Mouse (Mus musculus): Measurements from ENCODE around the gene Cadps2. TPM values are rescaled to one million over a fixed set of nuclear protein-coding genes. Genes with fewer than 3 reads are reported as not detected.

Gene Cadps2
- polyA plus RNA-seq, 1 experiment from 2014 or later = 4.7 TPM

GRCm38 (mm10) chr6:23257981-23258380 is 581.2 kb downstream of the Cadps2 start:
- Histone ChIP-seq H3K4me2 (replicated peaks) (no peak overlapping the region), H3K9ac (replicated peaks) (no peak overlapping the region), H3K4me1 (replicated peaks) (peaks cover 13% of the 10 kb centered on the region), H3K9me3 (no peaks in the 10 kb centered on the region), H3K36me3 (no peaks in the 10 kb centered on the region), H3K4me3 (replicated peaks) (no peak overlapping the region), H3K27ac (no peak overlapping the region), H3K27me3 (peaks cover 97% of the 10 kb centered on the region)
- no peak for ATAC-seq
- WGBS = 45% methylated on average over 3 of the region's 3 CpGs

GRCm38 (mm10) chr6:23255161-23255560 is 584.1 kb downstream of the Cadps2 start:
- Histone ChIP-seq H3K27ac (no peak overlapping the region), H3K9ac (replicated peaks) (no peak overlapping the region), H3K4me2 (replicated peaks) (no peak overlapping the region), H3K27me3 (peaks cover 92% of the 10 kb centered on the region), H3K36me3 (no peaks in the 10 kb centered on the region), H3K4me1 (replicated peaks) (0 out of 2 replicates have a peak, but pooled peaks cover 8% of the 10 kb centered on the region), H3K9me3 (no peaks in the 10 kb centered on the region), H3K4me3 (replicated peaks) (no peak overlapping the region)
- 12% methylated on average over 8 of the region's 8 CpGs for WGBS
- ATAC-seq = no peak

- no peak overlapping the region for H3K4me2 ChIP-seq (replicated peaks)
- H3K36me3 ChIP-seq = no peaks in the 10 kb centered on the region
- no peak overlapping the region for H3K4me3 ChIP-seq (replicated peaks)
- WGBS = 9% methylated on average over 11 of the region's 11 CpGs
- peaks cover 10% of the 10 kb centered on the region; the same call in 1 of the 2 replicates for H3K4me1 ChIP-seq (replicated peaks)
- H3K9me3 ChIP-seq = no peaks in the 10 kb centered on the region
- H3K27ac ChIP-seq = no peak overlapping the region
- H3K9ac ChIP-seq (replicated peaks) = no peak overlapping the region
- peaks cover 92% of the 10 kb centered on the region for H3K27me3 ChIP-seq
- no peak for ATAC-seq
These were observed 584.6 kb downstream of the Cadps2 start for GRCm38 (mm10) chr6:23254644-23255043.

GRCm38 (mm10) chr6:23253353-23254311 is 585.6 kb downstream of the Cadps2 start:
- Histone ChIP-seq H3K27me3 (peaks cover 92% of the 10 kb centered on the region), H3K36me3 (no peaks in the 10 kb centered on the region), H3K4me2 (replicated peaks) (peak overlapping the region; percentile 24), H3K4me1 (replicated peaks) (peaks cover 19% of the 10 kb centered on the region), H3K27ac (no peak overlapping the region), H3K9ac (replicated peaks) (no peak overlapping the region), H3K9me3 (no peaks in the 10 kb centered on the region), H3K4me3 (replicated peaks) (peak overlapping the region; percentile 10)
- under 1% methylated on average over 43 of the region's 43 CpGs for WGBS
- ATAC-seq = peak; percentile 59

- Histone ChIP-seq H3K36me3 (no peaks in the 10 kb centered on the region), H3K4me2 (replicated peaks) (0 out of 2 replicates have a peak overlapping the region, but pooled peaks have one; percentile 17), H3K9ac (replicated peaks) (no peak overlapping the region), H3K9me3 (no peaks in the 10 kb centered on the region), H3K27ac (no peak overlapping the region), H3K4me1 (replicated peaks) (peaks cover 27% of the 10 kb centered on the region), H3K27me3 (peaks cover 92% of the 10 kb centered on the region), H3K4me3 (replicated peaks) (0 out of 2 replicates have a peak overlapping the region, but pooled peaks have one; percentile 9)
- WGBS = 3% methylated on average over 20 of the region's 20 CpGs
- ATAC-seq = no peak
These were observed 586.8 kb downstream of the Cadps2 start for GRCm38 (mm10) chr6:23252196-23253135.

- Histone ChIP-seq H3K36me3 (no peaks in the 10 kb centered on the region), H3K9me3 (no peaks in the 10 kb centered on the region), H3K4me3 (replicated peaks) (no peak overlapping the region), H3K27ac (no peak overlapping the region), H3K27me3 (peaks cover 92% of the 10 kb centered on the region), H3K9ac (replicated peaks) (no peak overlapping the region), H3K4me2 (replicated peaks) (no peak overlapping the region), H3K4me1 (replicated peaks) (peaks cover 30% of the 10 kb centered on the region)
- ATAC-seq = no peak
- WGBS = 7% methylated on average over 3 of the region's 3 CpGs
These were observed 587.8 kb downstream of the Cadps2 start for GRCm38 (mm10) chr6:23251431-23251830.

- Histone ChIP-seq H3K4me1 (replicated peaks) (peaks cover 33% of the 10 kb centered on the region), H3K4me3 (replicated peaks) (peak overlapping the region; percentile 41), H3K27me3 (peaks cover 92% of the 10 kb centered on the region), H3K9ac (replicated peaks) (no peak overlapping the region), H3K27ac (no peak overlapping the region), H3K4me2 (replicated peaks) (peak overlapping the region; percentile 59; the same call in 1 of the 2 replicates), H3K36me3 (no peaks in the 10 kb centered on the region), H3K9me3 (no peaks in the 10 kb centered on the region)
- WGBS = under 1% methylated on average over 22 of the region's 22 CpGs
- no peak for ATAC-seq
These were observed 588.8 kb downstream of the Cadps2 start for GRCm38 (mm10) chr6:23250288-23250955.

GRCm38 (mm10) chr6:23249616-23250287 is 589.5 kb downstream of the Cadps2 start:
- no peaks in the 10 kb centered on the region for H3K9me3 ChIP-seq
- H3K4me2 ChIP-seq (replicated peaks) = peak overlapping the region; percentile 59
- H3K36me3 ChIP-seq = no peaks in the 10 kb centered on the region
- H3K4me3 ChIP-seq (replicated peaks) = peak overlapping the region; percentile 41
- peaks cover 33% of the 10 kb centered on the region for H3K4me1 ChIP-seq (replicated peaks)
- H3K9ac ChIP-seq (replicated peaks) = peak overlapping the region; percentile 52
- under 1% methylated on average over 29 of the region's 29 CpGs for WGBS
- peaks cover 89% of the 10 kb centered on the region for H3K27me3 ChIP-seq
- H3K27ac ChIP-seq = no peak overlapping the region
- peak; percentile 69 for ATAC-seq

GRCm38 (mm10) chr6:23249053-23249401 is 590.2 kb downstream of the Cadps2 start:
- H3K9ac ChIP-seq (replicated peaks) = 0 out of 2 replicates have a peak overlapping the region, but pooled peaks have one; percentile 52
- WGBS = 2% methylated on average over 24 of the region's 24 CpGs
- H3K27me3 ChIP-seq = peaks cover 89% of the 10 kb centered on the region
- H3K9me3 ChIP-seq = no peaks in the 10 kb centered on the region
- peak overlapping the region; percentile 41 for H3K4me3 ChIP-seq (replicated peaks)
- H3K36me3 ChIP-seq = no peaks in the 10 kb centered on the region
- peaks cover 33% of the 10 kb centered on the region for H3K4me1 ChIP-seq (replicated peaks)
- peak overlapping the region; percentile 59 for H3K4me2 ChIP-seq (replicated peaks)
- 0 out of 2 replicates have a peak, but pooled peaks have one; percentile 40 for ATAC-seq
- H3K27ac ChIP-seq = no peak overlapping the region

- ATAC-seq = no peak
- Histone ChIP-seq H3K9me3 (no peaks in the 10 kb centered on the region), H3K27ac (no peak within 1 kb of the TSS), H3K27me3 (peaks cover 89% of the 10 kb centered on the region), H3K9ac (replicated peaks) (no peak within 1 kb of the TSS), H3K36me3 (no peaks in the 10 kb centered on the region), H3K4me1 (replicated peaks) (peaks cover 27% of the 10 kb centered on the region), H3K4me2 (replicated peaks) (peak within 1 kb of the TSS; percentile 59), H3K4me3 (replicated peaks) (peak within 1 kb of the TSS; percentile 41)
- under 1% methylated on average over 31 of the region's 31 CpGs for WGBS
These were observed 590.7 kb downstream of the Cadps2 start, which contains the start of gene Fezf1 for GRCm38 (mm10) chr6:23248313-23249052. TSS of gene Fezf1 (minus strand) at chr6:23248362.

Measured in midbrain, embryonic 13.5 days (tissue).